15 mouse cellular contexts compared by ENCODE assay signal in genomic region chr9:48515332-48515731, GRCm38 (mm10). TPM values are rescaled to one million over a fixed set of nuclear protein-coding genes. Genes with fewer than 3 reads are reported as not detected.
DNase-seq lines count a peak whose midpoint lies in the region; ATAC-seq and TF ChIP-seq lines count a peak whose summit lies in the region.
"Had no signal": no experiment of that assay in that cellular context is flagged by ENCODE, and none has a peak within 500 bp of the region (broad histone marks: within the 10 kb centered on the region; RNA-seq: fewer than 3 reads in every experiment).

No protein-coding gene starts in this region.

- peak; percentile 9 for DNase-seq in kidney, adult 2 months
- no peak for DNase-seq in kidney, postnatal 36 days
- peak; percentile 76 for DNase-seq in MN1 (ENCODE audit: low spot score)
- peak; percentile 28 for DNase-seq in brain, embryonic 14.5 days (ENCODE audit: low read depth)
- DNase-seq in right cerebral cortex, postnatal 36 days (ENCODE audit: low spot score in 2 of 2) = no peak
- DNase-seq in T-cell, adult 2 months (ENCODE audit: low spot score) = no peak
- DNase-seq: cerebellum, adult 9-11 months; gastrocnemius, postnatal 14 days; layer of hippocampus, adult 9-11 months; right cerebral cortex, postnatal 4 days had no signal

- no peak for TF ChIP-seq CTCF in kidney, adult 2 months (conservative IDR thresholded peaks at IDR 0.05; ENCODE audit: insufficient read depth, insufficient read length, low read depth, low read length)
- TF ChIP-seq CTCF in brain, embryonic 14.5 days (IDR thresholded peaks at IDR 0.05; ENCODE audit: borderline replicate concordance, extremely low read depth, insufficient read depth, insufficient read length) = no peak

- no peaks in the 10 kb centered on the region for H3K4me1 ChIP-seq in kidney, adult 2 months (ENCODE audit: control insufficient read depth, insufficient read depth, low read length)
- H3K4me1 ChIP-seq: neural tube, embryonic 12.5 days had no signal

- H3K36me3 ChIP-seq in kidney, adult 2 months (ENCODE audit: control insufficient read depth, insufficient read depth, low read length) = no peaks in the 10 kb centered on the region
- H3K36me3 ChIP-seq: neural tube, embryonic 12.5 days had no signal

- no peak overlapping the region for H3K27ac ChIP-seq in kidney, adult 2 months (ENCODE audit: insufficient read depth, low read depth, low read length)
- H3K27ac ChIP-seq: macrophage; neural tube, embryonic 12.5 days had no signal

- H3K27me3 ChIP-seq in kidney, adult 2 months (replicated peaks; ENCODE audit: control insufficient read depth, insufficient read depth, low read length) = no peaks in the 10 kb centered on the region
- H3K27me3 ChIP-seq: neural tube, embryonic 12.5 days had no signal

- peak; percentile 71 to 78 for ATAC-seq in hematopoietic stem cell, adult 5-6 weeks (replicated peaks in 1 of 2; ENCODE audit: insufficient read depth in 1 of 2, low FRiP score in 2 of 2, low TSS enrichment in 1 of 2, low read depth in 1 of 2, poor library complexity in 2 of 2, severe bottlenecking in 2 of 2)
- ATAC-seq: inflammation-experienced regulatory T-cells, adult 6 months had no signal

- no peak for TF ChIP-seq POLR2A in kidney, adult 2 months (IDR thresholded peaks at IDR 0.05; ENCODE audit: low read depth, low read length)
- no peak for TF ChIP-seq POLR2A in brain, embryonic 14.5 days (IDR thresholded peaks at IDR 0.05; ENCODE audit: borderline replicate concordance, extremely low read depth, insufficient read depth, insufficient read length, poor library complexity, severe bottlenecking)

- WGBS in kidney, adult 2 months = 42% methylated on average over 1 of the region's 1 CpGs

- no peak overlapping the region for H3K4me3 ChIP-seq in kidney, adult 2 months (ENCODE audit: insufficient read depth, low read depth, low read length)
- H3K4me3 ChIP-seq: erythroblast, embryonic 14.5 days; neural tube, embryonic 12.5 days had no signal

RNA-seq across cellular contexts. Expression of gene Gm5617, which starts 20.1 kb away (rescaled TPM):
- polyA plus RNA-seq in kidney, adult 2 months (2012; rRNA removed) = 159 and 174 TPM in 2 replicates
- 18.8 and 25.5 TPM in 2 replicates for polyA plus RNA-seq in brain, embryonic 14.5 days (2012; rRNA removed)
- 6.4 and 15.6 TPM in 2 replicates for total RNA-seq in hematopoietic stem cell, adult 5-6 weeks (2017)

RNA-seq across cellular contexts. Expression of gene Rbm7, which starts 20.2 kb away (rescaled TPM):
- 22.7 and 23.9 TPM in 2 replicates for polyA plus RNA-seq in kidney, adult 2 months (2012; rRNA removed)
- polyA plus RNA-seq in brain, embryonic 14.5 days (2012; rRNA removed) = 38.6 and 43.9 TPM in 2 replicates
- 115 and 125 TPM in 2 replicates for total RNA-seq in hematopoietic stem cell, adult 5-6 weeks (2017)

RNA-seq across cellular contexts. Expression of gene Rexo2, which starts 34.9 kb away (rescaled TPM):
- polyA plus RNA-seq in kidney, adult 2 months (2012; rRNA removed) = 73.1 and 77.4 TPM in 2 replicates
- 80.3 and 93.7 TPM in 2 replicates for polyA plus RNA-seq in brain, embryonic 14.5 days (2012; rRNA removed)
- 73.2 and 150 TPM in 2 replicates for total RNA-seq in hematopoietic stem cell, adult 5-6 weeks (2017)

Comparison
In these comparisons a context has a peak if more than half of its experiments do, and no peak if none do; other contexts are left out.
1. DNase-seq: peak in kidney, adult 2 months (single experiment), MN1 (single experiment) and brain, embryonic 14.5 days (single experiment); none in kidney, postnatal 36 days (0 of 2), right cerebral cortex, postnatal 36 days (0 of 2) and T-cell, adult 2 months (single experiment).